ENCODE assay signal across 35 mouse cellular contexts in genomic region chr8:94169547-94169946, GRCm38 (mm10). TPM values are rescaled to one million over a fixed set of nuclear protein-coding genes. Genes with fewer than 3 reads are reported as not detected.
A peak's percentile ranks its signal among the peaks of the same experiment; 100 is the strongest.
DNase-seq lines count a peak whose midpoint lies in the region; ATAC-seq and TF ChIP-seq lines count a peak whose summit lies in the region.
"Had no signal": no experiment of that assay in that cellular context is flagged by ENCODE, and none has a peak within 500 bp of the region (broad histone marks: within the 10 kb centered on the region; RNA-seq: fewer than 3 reads in every experiment).

No protein-coding gene starts in this region.

- TF ChIP-seq CTCF in ES-Bruce4 (IDR thresholded peaks at IDR 0.05; ENCODE audit: low read depth, low read length): no peak
- TF ChIP-seq CTCF in MEL (IDR thresholded peaks at IDR 0.05 in 2 of 3, conservative IDR thresholded peaks at IDR 0.05 in 1 of 3; ENCODE audit: control insufficient read depth in 1 of 3, insufficient read depth in 1 of 3, low read depth in 2 of 3, low read length in 3 of 3, poor library complexity in 1 of 3, severe bottlenecking in 1 of 3): no peak
- TF ChIP-seq CTCF in liver, embryonic 14.5 days (IDR thresholded peaks at IDR 0.05; ENCODE audit: low read depth): no peak

- DNase-seq in MEL (ENCODE audit: low read depth, low spot score): peak; percentile 84
- DNase-seq in liver, embryonic 14.5 days (ENCODE audit: low read depth in 3 of 3, low spot score in 3 of 3): peak in 1 of 3 experiments; percentile 78
- no peak for DNase-seq in layer of hippocampus, adult 9-10 months (ENCODE audit: low spot score)
- no peak for DNase-seq in left cerebral cortex, adult 18-20 months (ENCODE audit: low spot score in 2 of 2)
- no peak for DNase-seq in urinary bladder, adult 18-20 months (ENCODE audit: low spot score in 2 of 2)
- DNase-seq: adrenal gland, postnatal 14 days; cerebellum, adult 2 months; cerebellum, postnatal 14 days; gastrocnemius, postnatal 14 days; heart, adult 11 months; heart, postnatal 36 days; kidney, adult 11 months; kidney, postnatal 14 days; left cerebral cortex, postnatal 4 days; lung, postnatal 36 days; retina, postnatal 1 day; right cerebral cortex, postnatal 14 days; thymus, postnatal 4 days had no signal

- H3K4me3 ChIP-seq in ES-Bruce4 (ENCODE audit: low read depth, low read length): no peak overlapping the region
- H3K4me3 ChIP-seq in MEL (ENCODE audit: control insufficient read depth in 1 of 2, insufficient read depth in 1 of 2, low read depth in 2 of 2, low read length in 2 of 2): peak overlapping the region; percentile 27
- peak overlapping the region; percentile 23 to 34 for H3K4me3 ChIP-seq in liver, embryonic 14.5 days (ENCODE audit: insufficient read depth in 1 of 2, low read depth in 2 of 2, low read length in 2 of 2)
- H3K4me3 ChIP-seq: hindbrain, embryonic 12.5 days; lung, embryonic 15.5 days; megakaryocyte, embryonic 14.5 days; midbrain, embryonic 12.5 days; neural tube, embryonic 13.5 days had no signal

- H3K79me2 ChIP-seq in MEL (ENCODE audit: control insufficient read depth, insufficient read depth, low read length, poor library complexity): peaks cover 21% of the 10 kb centered on the region

- H3K9me3 ChIP-seq in ES-Bruce4 (replicated peaks; ENCODE audit: control insufficient read depth, insufficient read depth, low read length, poor library complexity, severe bottlenecking): peaks cover 6% of the 10 kb centered on the region; the same call in 1 of the 2 replicates
- H3K9me3 ChIP-seq in MEL (replicated peaks; ENCODE audit: insufficient read depth, low read length): no peaks in the 10 kb centered on the region
- H3K9me3 ChIP-seq in liver, embryonic 14.5 days (ENCODE audit: control insufficient read depth, low read length): no peaks in the 10 kb centered on the region
- H3K9me3 ChIP-seq: hindbrain, embryonic 12.5 days; lung, embryonic 15.5 days; megakaryocyte, embryonic 14.5 days; midbrain, embryonic 12.5 days; neural tube, embryonic 13.5 days had no signal

- ATAC-seq in erythroid progenitor cell, adult 5-6 weeks (replicated peaks; ENCODE audit: low FRiP score, poor library complexity, severe bottlenecking): peak; percentile 62; the same call in 1 of the 2 replicates
- peak; percentile 45 for ATAC-seq in liver, embryonic 14.5 days (ENCODE audit: insufficient read depth)
- ATAC-seq in inflammation-experienced regulatory T-cells, adult 6 months: no peak
- ATAC-seq: CD4-positive, CD25-positive, alpha-beta regulatory T cell, adult 4 months; forebrain, embryonic 14.5 days had no signal

- H3K27me3 ChIP-seq in ES-Bruce4 (ENCODE audit: control insufficient read depth, insufficient read depth, low read length, poor library complexity, severe bottlenecking): no peaks in the 10 kb centered on the region
- no peaks in the 10 kb centered on the region for H3K27me3 ChIP-seq in MEL (ENCODE audit: control insufficient read depth in 1 of 2, insufficient read depth in 2 of 2, low read length in 2 of 2)
- H3K27me3 ChIP-seq in liver, embryonic 14.5 days (ENCODE audit: control insufficient read depth, insufficient read depth, low read length): peaks cover 3% of the 10 kb centered on the region

- TF ChIP-seq RAD21 in MEL (IDR thresholded peaks at IDR 0.05; ENCODE audit: low read depth, low read length): no peak

- H3K36me3 ChIP-seq in ES-Bruce4 (ENCODE audit: control insufficient read depth, insufficient read depth, low read length, poor library complexity, severe bottlenecking): peaks cover 5% of the 10 kb centered on the region; the same call in 1 of the 2 replicates
- H3K36me3 ChIP-seq in MEL (ENCODE audit: control insufficient read depth in 1 of 2, insufficient read depth in 2 of 2, low read length in 2 of 2): peaks cover 0 to 27% of the 10 kb centered on the region in 2 experiments; a peak in 2 of 4 replicates
- peaks cover 3% of the 10 kb centered on the region; the same call in 1 of the 2 replicates for H3K36me3 ChIP-seq in liver, embryonic 14.5 days (replicated peaks; ENCODE audit: control insufficient read depth, insufficient read depth, low read depth)
- H3K36me3 ChIP-seq: hindbrain, embryonic 12.5 days; lung, embryonic 15.5 days; midbrain, embryonic 12.5 days; neural tube, embryonic 13.5 days had no signal

- H3K9ac ChIP-seq in ES-Bruce4 (ENCODE audit: low read depth, poor library complexity, severe bottlenecking) (0 out of 2 replicates have a peak overlapping the region, but pooled peaks have one; percentile 11), MEL (ENCODE audit: control insufficient read depth, low read depth, low read length, poor library complexity, severe bottlenecking) (peak overlapping the region; percentile 67)
- H3K9ac ChIP-seq in liver, embryonic 14.5 days (replicated peaks): peak overlapping the region; percentile 62
- H3K9ac ChIP-seq: hindbrain, embryonic 12.5 days; lung, embryonic 15.5 days; midbrain, embryonic 12.5 days; neural tube, embryonic 13.5 days had no signal

- peak overlapping the region; percentile 95 for H3K4me2 ChIP-seq in liver, embryonic 14.5 days (ENCODE audit: low read depth)
- H3K4me2 ChIP-seq: heart, embryonic 11.5 days; hindbrain, embryonic 12.5 days; lung, embryonic 15.5 days; midbrain, embryonic 12.5 days; neural tube, embryonic 13.5 days had no signal

- peaks cover 1% of the 10 kb centered on the region for H3K4me1 ChIP-seq in ES-Bruce4 (ENCODE audit: control insufficient read depth, insufficient read depth, low read length)
- H3K4me1 ChIP-seq in MEL (ENCODE audit: control insufficient read depth in 1 of 2, insufficient read depth in 2 of 2, low read length in 2 of 2): peaks cover 13 to 39% of the 10 kb centered on the region in 2 experiments
- H3K4me1 ChIP-seq in liver, embryonic 14.5 days (replicated peaks; ENCODE audit: control insufficient read depth in 2 of 2, insufficient read depth in 2 of 2, low read length in 1 of 2): peaks cover 25 to 40% of the 10 kb centered on the region in 2 experiments

- TF ChIP-seq EP300 in ES-Bruce4 (IDR thresholded peaks at IDR 0.05; ENCODE audit: insufficient read depth, low read depth, low read length) (no peak), MEL (IDR thresholded peaks at IDR 0.05; ENCODE audit: low read depth in 1 of 2, low read length in 2 of 2) (peak; percentile 66 to 87)
- TF ChIP-seq EP300 in liver, embryonic 14.5 days (IDR thresholded peaks at IDR 0.05; ENCODE audit: low read depth): peak; percentile 76

- 29% methylated on average over 5 of the region's 5 CpGs for WGBS in liver, embryonic 14.5 days (ENCODE audit: insufficient replicate concordance)

- TF ChIP-seq POLR2A in ES-Bruce4 (IDR thresholded peaks at IDR 0.05; ENCODE audit: insufficient read depth, low read length) (no peak), MEL (IDR thresholded peaks at IDR 0.05; ENCODE audit: control insufficient read depth in 1 of 2, insufficient read depth in 1 of 2, low read depth in 1 of 2, low read length in 2 of 2, poor library complexity in 1 of 2) (peak in 1 of 2 experiments; percentile 77; a peak in 2 of 4 replicates)

- H3K27ac ChIP-seq in ES-Bruce4 (ENCODE audit: insufficient read depth, low read length): no peak overlapping the region
- peak overlapping the region; percentile 88 for H3K27ac ChIP-seq in MEL (ENCODE audit: control insufficient read depth, low read depth, low read length)
- H3K27ac ChIP-seq in liver, embryonic 14.5 days: peak overlapping the region; percentile 95
- H3K27ac ChIP-seq: hindbrain, embryonic 12.5 days; lung, embryonic 15.5 days; midbrain, embryonic 12.5 days; neural tube, embryonic 13.5 days had no signal

RNA-seq across cellular contexts. Expression of gene Mt2, which starts 2.9 kb away (rescaled TPM):
- polyA plus RNA-seq in ES-Bruce4 (2011; ENCODE audit: insufficient read depth, insufficient read length, low read depth, missing spikeins) (1,296 and 1,384 TPM in 2 replicates), MEL (2012; ENCODE audit: insufficient read depth in 1 of 2, insufficient read length in 2 of 2, low read depth in 1 of 2, low replicate concordance in 2 of 2, missing spikeins in 1 of 2) (1,000 to 10,000 TPM in 1 of 2 experiments, not detected in 1; 2,013 TPM)
- 469 and 780 TPM in 2 replicates for total RNA-seq in MEL (2012; rRNA removed)
- 24.5 and 44.4 TPM in 2 replicates for total RNA-seq in erythroid progenitor cell, adult 5-6 weeks (2015; ENCODE audit: low replicate concordance)
- total RNA-seq in erythroid progenitor cell, adult 5-6 weeks (2017; ENCODE audit: low replicate concordance): 11.6 TPM in 1 of 2 replicates, not detected in the other
- polyA plus RNA-seq in liver, embryonic 14.5 days (2012; rRNA removed): 1,629 and 2,197 TPM in 2 replicates
- 1,576 and 1,601 TPM in 2 replicates for polyA plus RNA-seq in liver, embryonic 14.5 days (2014; fragmentation: Nextera tagmentation; extraction: Ambion mirVana)
- total RNA-seq in left cerebral cortex, adult 18-20 months (2021): 100 to 1,000 TPM; 215 to 228 TPM
- polyA plus RNA-seq in inflammation-experienced regulatory T-cells, adult 6 months (2017; shearing (Covaris generic)): under 1 TPM in 1 of 3 experiments, not detected in 2; 0.94 TPM
- polyA plus RNA-seq: CD4-positive, CD25-positive, alpha-beta regulatory T cell, adult 4 months had no signal

RNA-seq across cellular contexts. Expression of gene Mt1, which starts 9.3 kb away (rescaled TPM):
- polyA plus RNA-seq in ES-Bruce4 (2011; ENCODE audit: insufficient read depth, insufficient read length, low read depth, missing spikeins) (867 and 876 TPM in 2 replicates), MEL (2012; ENCODE audit: insufficient read depth in 1 of 2, insufficient read length in 2 of 2, low read depth in 1 of 2, low replicate concordance in 2 of 2, missing spikeins in 1 of 2) (1,000 to 10,000 TPM; 1,189 to 2,940 TPM)
- total RNA-seq in MEL (2012; rRNA removed): 1,017 and 1,342 TPM in 2 replicates
- total RNA-seq in erythroid progenitor cell, adult 5-6 weeks (2015; ENCODE audit: low replicate concordance): 62.5 and 80.4 TPM in 2 replicates
- 18.0 and 24.4 TPM in 2 replicates for total RNA-seq in erythroid progenitor cell, adult 5-6 weeks (2017; ENCODE audit: low replicate concordance)
- 3,236 and 4,039 TPM in 2 replicates for polyA plus RNA-seq in liver, embryonic 14.5 days (2012; rRNA removed)
- polyA plus RNA-seq in liver, embryonic 14.5 days (2014; fragmentation: Nextera tagmentation; extraction: Ambion mirVana): 5,334 and 6,015 TPM in 2 replicates
- 100 to 1,000 TPM; 333 to 422 TPM for total RNA-seq in left cerebral cortex, adult 18-20 months (2021)
- polyA plus RNA-seq in inflammation-experienced regulatory T-cells, adult 6 months (2017; shearing (Covaris generic)): 10 to 100 TPM in 1 of 3 experiments, 1 to 10 TPM in 2; 1.5 to 11.0 (median 2.6) TPM

RNA-seq across cellular contexts. Expression of gene Mt3, which starts 17.1 kb away (rescaled TPM):
- 3.9 and 5.4 TPM in 2 replicates for polyA plus RNA-seq in ES-Bruce4 (2011; ENCODE audit: insufficient read depth, insufficient read length, low read depth, missing spikeins)
- total RNA-seq in MEL (2012; rRNA removed): not detected in 2 replicates
- polyA plus RNA-seq in MEL (2012; ENCODE audit: insufficient read depth in 1 of 2, insufficient read length in 2 of 2, low read depth in 1 of 2, low replicate concordance in 2 of 2, missing spikeins in 1 of 2): not detected
- total RNA-seq in erythroid progenitor cell, adult 5-6 weeks (2015; ENCODE audit: low replicate concordance): not detected in 2 replicates
- not detected in 2 replicates for total RNA-seq in erythroid progenitor cell, adult 5-6 weeks (2017; ENCODE audit: low replicate concordance)
- 0.10 and 0.30 TPM in 2 replicates for polyA plus RNA-seq in liver, embryonic 14.5 days (2012; rRNA removed)
- polyA plus RNA-seq in liver, embryonic 14.5 days (2014; fragmentation: Nextera tagmentation; extraction: Ambion mirVana): 0.61 TPM in 1 of 2 replicates, not detected in the other
- total RNA-seq in left cerebral cortex, adult 18-20 months (2021): 100 to 1,000 TPM; 795 to 921 TPM
- polyA plus RNA-seq in inflammation-experienced regulatory T-cells, adult 6 months (2017; shearing (Covaris generic)): 1 to 10 TPM in 1 of 3 experiments, not detected in 2; 5.9 TPM
- polyA plus RNA-seq: CD4-positive, CD25-positive, alpha-beta regulatory T cell, adult 4 months had no signal

RNA-seq across cellular contexts. Expression of gene Mt4, which starts 32.5 kb away (rescaled TPM):
- polyA plus RNA-seq in ES-Bruce4 (2011; ENCODE audit: insufficient read depth, insufficient read length, low read depth, missing spikeins) (3.0 TPM in 1 of 2 replicates, not detected in the other), MEL (2012; ENCODE audit: insufficient read depth in 1 of 2, insufficient read length in 2 of 2, low read depth in 1 of 2, low replicate concordance in 2 of 2, missing spikeins in 1 of 2) (not detected)
- not detected in 2 replicates for total RNA-seq in MEL (2012; rRNA removed)
- not detected in 2 replicates for total RNA-seq in erythroid progenitor cell, adult 5-6 weeks (2015; ENCODE audit: low replicate concordance)
- total RNA-seq in erythroid progenitor cell, adult 5-6 weeks (2017; ENCODE audit: low replicate concordance): not detected in 2 replicates
- 1.4 and 2.1 TPM in 2 replicates for polyA plus RNA-seq in liver, embryonic 14.5 days (2012; rRNA removed)
- 1.7 and 1.8 TPM in 2 replicates for polyA plus RNA-seq in liver, embryonic 14.5 days (2014; fragmentation: Nextera tagmentation; extraction: Ambion mirVana)
- not detected for total RNA-seq in left cerebral cortex, adult 18-20 months (2021)
- not detected for polyA plus RNA-seq in inflammation-experienced regulatory T-cells, adult 6 months (2017; shearing (Covaris generic))
- total RNA-seq: adrenal gland, postnatal 14 days; gastrocnemius, postnatal 14 days; heart, postnatal 36 days; layer of hippocampus, postnatal 25 days; left cerebral cortex, postnatal 4 days had no signal
- polyA plus RNA-seq: CD4-positive, CD25-positive, alpha-beta regulatory T cell, adult 4 months; cerebellum, adult 2 months; cortical plate, adult 2 months; forebrain, embryonic 14.5 days; heart, embryonic 11.5 days; heart, embryonic 16.5 days; hindbrain, embryonic 12.5 days; kidney, embryonic 14.5 days; limb, embryonic 14.5 days; lung, embryonic 15.5 days; midbrain, embryonic 12.5 days; neural tube, embryonic 13.5 days; testis, adult 2 months had no signal

RNA-seq across cellular contexts. Expression of gene Nup93, which starts 44.8 kb away (rescaled TPM):
- 104 and 106 TPM in 2 replicates for polyA plus RNA-seq in ES-Bruce4 (2011; ENCODE audit: insufficient read depth, insufficient read length, low read depth, missing spikeins)
- 71.6 and 75.5 TPM in 2 replicates for total RNA-seq in MEL (2012; rRNA removed)
- 100 to 1,000 TPM; 110 to 292 TPM for polyA plus RNA-seq in MEL (2012; ENCODE audit: insufficient read depth in 1 of 2, insufficient read length in 2 of 2, low read depth in 1 of 2, low replicate concordance in 2 of 2, missing spikeins in 1 of 2)
- 21.8 and 22.7 TPM in 2 replicates for total RNA-seq in erythroid progenitor cell, adult 5-6 weeks (2015; ENCODE audit: low replicate concordance)
- 10.3 and 20.4 TPM in 2 replicates for total RNA-seq in erythroid progenitor cell, adult 5-6 weeks (2017; ENCODE audit: low replicate concordance)
- 23.2 and 28.2 TPM in 2 replicates for polyA plus RNA-seq in liver, embryonic 14.5 days (2012; rRNA removed)
- 38.7 and 43.2 TPM in 2 replicates for polyA plus RNA-seq in liver, embryonic 14.5 days (2014; fragmentation: Nextera tagmentation; extraction: Ambion mirVana)
- total RNA-seq in left cerebral cortex, adult 18-20 months (2021): 10 to 100 TPM; 40.5 to 46.5 TPM
- polyA plus RNA-seq in inflammation-experienced regulatory T-cells, adult 6 months (2017; shearing (Covaris generic)): 10 to 100 TPM; 29.9 to 37.2 (median 35.3) TPM

Comparison
In these comparisons a context has a peak if more than half of its experiments do, and no peak if none do; other contexts are left out.
1. H3K9ac ChIP-seq: peak in every context shown above with its lines; median percentile 67 in MEL; 62 in liver, embryonic 14.5 days; 11 in ES-Bruce4.
2. RNA of gene Mt2, which starts 2.9 kb away (polyA plus RNA-seq): 1,576 to 2,197 TPM in liver, embryonic 14.5 days, 2,013 TPM in MEL and 1,296 to 1,384 TPM in ES-Bruce4; 0.94 TPM in inflammation-experienced regulatory T-cells, adult 6 months; every median in the first group is over 100 times any median in the second.
3. RNA of gene Mt1, which starts 9.3 kb away (polyA plus RNA-seq): 3,236 to 6,015 TPM in liver, embryonic 14.5 days, 1,189 to 2,940 TPM in MEL and 867 to 876 TPM in ES-Bruce4; 1.5 to 11.0 TPM in inflammation-experienced regulatory T-cells, adult 6 months; every median in the first group is over 10 times any median in the second.